Mouse (Mus musculus): ENCODE measurements around the gene Mettl14.
A peak's percentile ranks its signal among the peaks of the same experiment; 100 is the strongest.

Mettl14 gene

DNA sequence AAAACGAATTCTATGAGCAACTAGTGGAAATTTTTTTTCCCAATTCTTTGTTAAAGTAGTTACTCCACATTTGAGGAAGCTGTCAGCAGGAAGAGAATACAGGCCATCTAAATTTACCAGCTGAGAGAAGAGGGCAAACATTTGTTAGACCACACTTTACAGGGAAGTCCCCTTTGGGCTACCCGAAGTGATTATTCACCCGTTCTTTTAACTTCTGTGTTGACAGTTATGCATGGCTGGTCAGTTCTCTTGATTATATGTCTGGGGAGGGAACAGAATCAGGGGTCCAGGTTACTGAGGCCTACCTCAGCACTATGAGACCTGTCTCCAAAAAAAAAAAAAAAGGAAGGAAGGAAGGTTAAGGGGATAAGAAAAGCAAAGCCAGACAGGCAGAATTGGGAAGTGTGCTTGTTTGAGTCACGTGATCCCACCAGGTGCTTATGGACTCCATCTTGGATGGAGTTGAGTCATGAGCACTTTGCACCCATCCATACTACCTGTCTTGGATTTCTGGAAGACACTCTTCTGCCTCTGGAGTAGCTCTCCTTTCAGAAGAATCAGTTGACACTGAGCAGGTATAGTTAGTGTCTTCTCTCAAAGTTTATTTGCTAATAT lies 29.4 kb downstream of the Mettl14 start:
- no peak for DNase-seq (ENCODE audit: low spot score)

DNA sequence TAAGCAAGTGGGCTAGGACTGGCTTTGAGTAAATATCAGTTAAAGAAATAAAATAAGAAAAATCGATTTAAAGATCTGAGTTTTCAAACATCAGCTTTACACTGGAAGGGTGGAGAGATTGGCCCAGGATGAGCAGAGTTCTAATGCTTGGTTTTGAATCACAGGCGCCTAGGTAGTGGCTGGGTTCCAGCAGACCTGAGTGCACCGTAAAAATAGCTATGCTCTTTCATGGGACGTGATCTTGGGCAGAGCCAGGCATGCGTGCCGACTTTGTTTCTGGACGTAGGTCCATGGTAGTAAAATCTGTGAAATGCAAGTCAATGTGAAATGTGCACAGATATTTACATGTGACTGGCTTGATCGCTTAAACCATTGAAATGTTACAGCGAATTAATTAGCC lies 31.5 kb downstream of the Mettl14 start:
- no peak for DNase-seq (ENCODE audit: low spot score)

DNA sequence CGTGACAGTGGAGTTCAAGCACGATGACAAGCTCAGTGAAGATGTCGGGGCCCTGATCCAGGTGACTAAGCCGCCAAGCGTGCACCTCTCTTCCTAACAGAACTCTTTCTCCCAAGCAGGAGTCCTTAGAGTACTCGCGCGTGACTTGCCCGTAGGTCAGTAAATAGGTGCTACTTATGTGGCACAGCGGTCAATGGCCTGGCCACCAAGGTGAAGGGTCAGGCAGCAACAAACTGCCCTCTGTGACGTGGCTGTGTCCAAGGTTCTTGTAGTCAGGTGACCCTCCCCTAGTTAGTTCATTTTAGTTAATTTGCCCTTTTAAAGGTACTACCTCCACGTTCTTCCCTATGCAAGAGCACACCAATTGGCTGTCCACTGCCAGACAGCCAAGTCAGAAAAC lies 32.2 kb downstream of the Mettl14 start:
- DNase-seq (ENCODE audit: low spot score) = no peak

GRCm38 (mm10) chr3:123353183-123353582 lies 32.7 kb downstream of the Mettl14 start:
- no peak for DNase-seq (ENCODE audit: low spot score)

DNA sequence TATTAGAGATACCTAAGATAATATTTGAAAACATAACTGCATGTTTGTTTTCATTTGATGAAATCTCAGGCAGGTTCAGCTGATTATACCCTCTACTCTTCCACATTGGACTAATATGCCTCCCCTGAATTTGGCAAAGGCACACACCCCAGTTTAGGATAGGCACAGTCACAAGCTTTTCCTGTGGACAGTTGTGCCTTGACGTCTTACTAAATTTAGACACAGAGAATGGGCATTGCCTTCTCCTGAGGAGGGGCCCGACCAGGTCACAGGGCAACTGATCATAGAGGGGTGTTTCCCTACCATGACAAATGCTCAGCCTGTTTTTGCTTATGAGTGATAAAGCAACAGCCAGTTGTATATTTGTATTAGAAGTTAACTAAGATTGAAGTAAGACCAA lies 34.4 kb downstream of the Mettl14 start:
- no peak for DNase-seq (ENCODE audit: low spot score)

DNA sequence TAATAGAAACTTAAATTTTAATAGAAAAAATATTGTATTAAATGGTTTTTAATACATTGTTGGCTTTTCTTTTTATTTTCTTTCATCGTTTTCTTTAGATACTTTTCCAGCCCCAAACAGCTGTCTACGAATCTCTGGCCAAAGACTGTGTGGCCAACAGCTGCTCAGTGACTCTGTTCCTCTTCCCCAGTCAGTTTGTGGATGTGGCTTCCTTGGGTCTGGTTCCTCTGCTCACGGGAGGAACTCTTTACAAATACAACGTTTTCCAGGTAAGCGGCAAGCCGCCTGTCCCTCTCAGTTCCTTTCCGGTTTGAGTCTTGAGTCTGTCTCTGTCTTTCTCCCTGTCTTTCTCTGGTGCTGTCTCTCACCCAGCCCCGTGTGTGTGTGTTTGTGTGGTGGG lies 35.3 kb downstream of the Mettl14 start:
- no peak for DNase-seq (ENCODE audit: low spot score)

DNA sequence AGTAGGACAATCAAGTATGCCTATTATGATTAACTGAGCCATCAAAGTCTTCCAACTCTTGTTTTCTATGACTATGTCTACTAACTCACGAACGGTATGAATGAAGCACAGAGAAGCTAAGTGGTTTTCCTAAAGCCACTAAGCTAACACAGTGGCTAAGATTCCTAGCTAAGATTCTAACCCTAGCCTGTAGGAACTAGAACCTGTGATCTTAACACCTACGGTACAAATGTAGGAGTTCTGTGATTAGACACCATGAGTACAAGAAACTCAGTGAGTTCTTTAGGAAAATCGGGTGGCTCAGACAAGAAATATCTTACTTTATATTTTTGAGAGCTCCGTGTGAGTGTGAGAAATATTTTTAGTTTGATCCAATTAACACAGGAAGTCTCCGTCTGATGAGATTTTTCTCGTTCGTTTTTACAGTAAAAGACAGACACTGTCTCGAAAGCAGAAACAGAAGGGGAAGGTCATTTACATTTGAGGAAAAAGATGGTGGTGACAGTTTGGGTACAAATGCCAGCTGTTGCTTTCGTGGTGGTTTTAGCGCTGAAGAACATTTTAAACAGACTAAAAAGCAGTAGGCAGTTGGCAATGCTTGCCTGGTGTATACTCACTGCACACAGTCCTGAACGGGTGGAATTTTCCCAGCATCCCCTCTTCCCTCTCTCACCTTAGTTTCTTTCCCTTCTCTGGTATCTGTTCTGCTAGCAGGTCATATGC lies 37.7 kb downstream of the Mettl14 start:
- DNase-seq (ENCODE audit: low spot score) = no peak

- DNase-seq (ENCODE audit: low spot score) = no peak
Observed at GRCm38 (mm10) chr3:123343690-123344089, 42.2 kb downstream of the Mettl14 start.

GRCm38 (mm10) chr3:123341049-123341448 lies 44.9 kb downstream of the Mettl14 start:
- no peak for DNase-seq (ENCODE audit: low spot score)

DNA sequence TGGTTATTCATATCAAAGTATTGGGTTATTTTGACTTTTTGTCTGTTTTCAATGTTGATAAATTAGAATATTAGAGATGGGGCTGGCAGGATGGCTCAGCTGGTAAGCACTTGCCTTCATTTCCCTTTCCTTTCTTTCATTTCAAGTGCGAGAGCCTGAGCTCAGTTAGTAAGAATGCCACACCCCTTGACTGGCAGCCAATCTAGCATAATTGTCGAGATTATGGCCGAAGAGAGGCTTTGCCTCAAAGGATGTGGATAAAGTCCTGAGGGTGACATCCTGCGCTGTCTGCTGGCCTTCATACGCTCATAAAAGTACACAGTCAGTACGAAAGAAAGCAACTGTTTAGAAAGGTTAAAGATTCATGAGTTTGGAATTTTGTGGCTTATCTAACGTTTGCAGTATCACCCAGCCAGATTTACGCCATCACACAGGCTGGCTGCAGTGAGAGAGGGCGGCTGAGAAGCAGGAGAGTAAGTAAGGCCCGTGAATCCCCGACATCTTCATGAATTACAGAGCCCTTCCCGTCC lies 47.2 kb downstream of the Mettl14 start:
- DNase-seq (ENCODE audit: low spot score) = no peak

DNA sequence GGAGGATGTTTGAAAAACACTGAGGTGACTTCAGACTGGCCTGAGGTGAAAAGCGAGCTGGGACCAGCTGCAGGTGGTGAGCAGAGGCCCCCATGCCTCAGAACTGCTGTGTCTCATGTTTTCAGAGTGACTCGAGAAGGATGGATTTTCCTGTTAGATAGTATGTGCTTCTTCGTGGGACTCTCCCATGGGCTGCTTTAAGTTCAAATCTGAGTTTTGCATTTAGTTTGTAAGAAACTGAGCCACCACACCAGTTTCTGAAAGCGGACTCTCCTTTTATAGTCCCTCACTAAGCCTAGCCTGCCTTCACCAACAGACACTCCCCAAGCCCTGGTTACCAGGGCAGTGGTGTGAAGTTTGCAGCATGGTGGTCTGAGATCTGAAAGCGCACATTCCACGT lies 48.1 kb downstream of the Mettl14 start:
- DNase-seq (ENCODE audit: low spot score) = no peak

- no peak for DNase-seq (ENCODE audit: low spot score)
Observed at GRCm38 (mm10) chr3:123336951-123337350, 49.0 kb downstream of the Mettl14 start.

- no peak for DNase-seq (ENCODE audit: low spot score)
Observed at GRCm38 (mm10) chr3:123336455-123336854, 49.5 kb downstream of the Mettl14 start.

- DNase-seq (ENCODE audit: low spot score) = no peak
Observed at GRCm38 (mm10) chr3:123335480-123335879, 50.4 kb downstream of the Mettl14 start.

DNA sequence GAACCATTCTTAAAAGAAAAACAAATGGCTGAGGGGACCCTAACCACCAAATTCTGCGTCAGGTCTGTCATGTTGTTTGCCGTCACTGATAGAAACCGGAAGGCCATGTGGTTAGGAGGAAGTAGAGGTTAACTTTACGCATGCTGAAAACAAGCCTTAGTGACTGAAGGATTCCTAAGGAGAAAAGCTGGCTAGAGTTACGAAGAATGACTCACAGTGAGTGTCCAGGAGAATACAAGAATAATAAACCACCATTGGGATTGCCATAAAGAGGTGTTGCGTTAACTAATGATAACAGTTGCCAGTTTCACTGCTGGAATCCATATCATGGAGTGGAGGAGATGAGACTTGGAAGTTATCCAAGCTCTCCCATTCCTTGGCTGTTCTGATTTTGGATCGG lies 51.0 kb downstream of the Mettl14 start:
- no peak for DNase-seq (ENCODE audit: low spot score)

DNA sequence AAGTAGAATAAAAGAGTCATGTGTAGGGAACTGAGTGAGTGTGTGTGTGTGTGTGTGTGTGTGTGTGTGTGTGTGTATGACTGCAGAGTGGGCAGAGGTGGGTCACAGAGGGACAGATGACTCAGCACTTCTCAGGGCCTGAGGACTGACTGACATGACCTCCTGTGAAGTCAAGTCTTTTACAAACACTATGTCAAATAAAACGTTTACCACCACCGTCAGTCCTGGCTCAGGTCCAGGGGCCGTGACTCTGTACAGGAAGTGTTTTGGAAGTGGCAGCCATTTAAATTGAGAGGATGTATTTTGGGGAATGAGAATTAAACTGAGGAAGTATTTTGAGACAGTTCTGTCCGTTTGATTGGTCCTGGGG lies 52.9 kb downstream of the Mettl14 start:
- DNase-seq (ENCODE audit: low spot score) = peak; percentile 54

- no peak for DNase-seq (ENCODE audit: low spot score)
Observed at GRCm38 (mm10) chr3:123332330-123333054, 53.4 kb downstream of the Mettl14 start.

GRCm38 (mm10) chr3:123330221-123330620 lies 55.7 kb downstream of the Mettl14 start:
- DNase-seq (ENCODE audit: low spot score) = no peak

GRCm38 (mm10) chr3:123329251-123329650 lies 56.7 kb downstream of the Mettl14 start:
- no peak for DNase-seq (ENCODE audit: low spot score)

GRCm38 (mm10) chr3:123324326-123324725 lies 61.6 kb downstream of the Mettl14 start:
- DNase-seq (ENCODE audit: low spot score) = peak; percentile 48

- no peak for DNase-seq (ENCODE audit: low spot score)
Observed at GRCm38 (mm10) chr3:123322147-123322546, 63.8 kb downstream of the Mettl14 start.

DNA sequence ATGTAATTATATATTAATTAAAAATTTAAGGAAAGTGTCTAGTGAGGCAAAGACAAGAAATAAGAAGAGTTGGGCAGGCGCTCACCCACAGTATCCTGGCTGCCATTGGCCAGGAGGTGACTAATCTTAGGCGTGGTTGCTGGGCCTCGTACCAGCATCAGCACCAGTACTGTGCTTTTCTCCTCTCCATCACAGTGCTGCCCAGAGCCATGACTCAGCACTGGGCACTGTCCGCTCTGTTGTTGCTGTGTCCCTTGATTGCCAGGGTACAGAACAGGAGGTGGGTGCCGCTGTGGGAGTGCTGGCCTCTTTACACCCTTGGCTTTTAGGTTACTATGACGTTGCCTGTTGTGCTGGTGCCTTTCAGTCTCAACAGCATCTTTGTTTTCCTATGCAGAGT lies 64.3 kb downstream of the Mettl14 start:
- no peak for DNase-seq (ENCODE audit: low spot score)

GRCm38 (mm10) chr3:123320341-123320740 lies 65.6 kb downstream of the Mettl14 start:
- no peak for DNase-seq (ENCODE audit: low spot score)

All from yolk sac, embryonic 10.5 days (tissue).